Mouse (Mus musculus): Measurements from ENCODE around the gene Pdcd1lg2. TPM values are rescaled to one million over a fixed set of nuclear protein-coding genes. Genes with fewer than 3 reads are reported as not detected.

Pdcd1lg2 gene
- total and polyA plus RNA-seq, 2 experiments: 0.11 to 0.18 TPM

DNA sequence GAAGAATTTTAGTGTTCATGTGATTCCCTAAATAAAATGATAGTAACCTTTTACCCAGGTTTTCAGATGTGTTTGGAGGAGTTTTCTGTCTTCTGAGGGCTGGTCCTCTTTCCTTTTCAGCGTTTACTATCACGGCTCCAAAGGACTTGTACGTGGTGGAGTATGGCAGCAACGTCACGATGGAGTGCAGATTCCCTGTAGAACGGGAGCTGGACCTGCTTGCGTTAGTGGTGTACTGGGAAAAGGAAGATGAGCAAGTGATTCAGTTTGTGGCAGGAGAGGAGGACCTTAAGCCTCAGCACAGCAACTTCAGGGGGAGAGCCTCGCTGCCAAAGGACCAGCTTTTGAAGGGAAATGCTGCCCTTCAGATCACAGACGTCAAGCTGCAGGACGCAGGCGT lies 37.3 kb upstream of the Pdcd1lg2 start:
- Histone ChIP-seq H3K4me3 (ENCODE audit: insufficient read depth, low read depth, low read length) (no peak overlapping the region), H3K79me2 (ENCODE audit: control insufficient read depth, insufficient read depth, low read length) (no peaks in the 10 kb centered on the region), H3K27me3 (ENCODE audit: control insufficient read depth, insufficient read depth, low read length) (no peaks in the 10 kb centered on the region), H3K4me1 (ENCODE audit: control insufficient read depth, insufficient read depth, low read length) (peaks cover 8% of the 10 kb centered on the region), H3K27ac (replicated peaks; ENCODE audit: insufficient read depth, low read depth, low read length) (no peak overlapping the region), H3K9ac (ENCODE audit: low read depth, low read length) (no peak overlapping the region), H3K36me3 (ENCODE audit: control insufficient read depth, insufficient read depth, low read length) (no peaks in the 10 kb centered on the region; the same call in 1 of the 2 replicates)
- DNase-seq (ENCODE audit: extremely low read depth, low read depth, low spot score): no peak
- no peak for TF ChIP-seq CTCF (IDR thresholded peaks at IDR 0.05; ENCODE audit: low read depth, low read length)
- no peak for TF ChIP-seq POLR2A (IDR thresholded peaks at IDR 0.05; ENCODE audit: extremely low read depth, insufficient read depth, low read length)
- 78% methylated on average over 11 of the region's 11 CpGs for WGBS

DNA sequence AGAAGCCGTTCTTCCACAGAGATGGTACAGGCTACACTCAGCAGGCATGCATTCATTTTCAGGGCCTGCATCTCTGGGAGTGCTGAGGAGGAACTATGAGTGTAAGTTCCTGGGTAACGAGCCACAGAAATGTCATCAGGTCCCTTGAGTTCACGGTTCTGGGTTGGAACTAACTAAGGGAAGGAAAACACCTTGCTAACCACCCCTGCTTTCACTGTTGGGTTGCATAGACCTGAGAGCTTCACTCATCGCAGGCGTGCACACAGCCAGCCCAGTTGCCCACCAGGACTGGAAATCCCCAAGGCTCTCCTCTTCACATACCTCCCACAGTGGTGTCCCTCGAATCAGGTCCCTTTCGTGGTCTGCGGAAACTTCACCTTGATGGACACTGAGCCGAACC lies 35.8 kb upstream of the Pdcd1lg2 start:
- no peaks in the 10 kb centered on the region for H3K79me2 ChIP-seq (ENCODE audit: control insufficient read depth, insufficient read depth, low read length)
- no peak for DNase-seq (ENCODE audit: extremely low read depth, low read depth, low spot score)
- WGBS: 94% methylated on average over 9 of the region's 9 CpGs
- H3K9ac ChIP-seq (ENCODE audit: low read depth, low read length): no peak overlapping the region
- H3K27ac ChIP-seq (replicated peaks; ENCODE audit: insufficient read depth, low read depth, low read length): no peak overlapping the region
- peaks cover 7% of the 10 kb centered on the region for H3K4me1 ChIP-seq (ENCODE audit: control insufficient read depth, insufficient read depth, low read length)
- H3K4me3 ChIP-seq (ENCODE audit: insufficient read depth, low read depth, low read length): no peak overlapping the region
- no peaks in the 10 kb centered on the region; the same call in 1 of the 2 replicates for H3K36me3 ChIP-seq (ENCODE audit: control insufficient read depth, insufficient read depth, low read length)
- no peak for TF ChIP-seq CTCF (IDR thresholded peaks at IDR 0.05; ENCODE audit: low read depth, low read length)
- no peak for TF ChIP-seq POLR2A (IDR thresholded peaks at IDR 0.05; ENCODE audit: extremely low read depth, insufficient read depth, low read length)
- H3K27me3 ChIP-seq (ENCODE audit: control insufficient read depth, insufficient read depth, low read length): no peaks in the 10 kb centered on the region

DNA sequence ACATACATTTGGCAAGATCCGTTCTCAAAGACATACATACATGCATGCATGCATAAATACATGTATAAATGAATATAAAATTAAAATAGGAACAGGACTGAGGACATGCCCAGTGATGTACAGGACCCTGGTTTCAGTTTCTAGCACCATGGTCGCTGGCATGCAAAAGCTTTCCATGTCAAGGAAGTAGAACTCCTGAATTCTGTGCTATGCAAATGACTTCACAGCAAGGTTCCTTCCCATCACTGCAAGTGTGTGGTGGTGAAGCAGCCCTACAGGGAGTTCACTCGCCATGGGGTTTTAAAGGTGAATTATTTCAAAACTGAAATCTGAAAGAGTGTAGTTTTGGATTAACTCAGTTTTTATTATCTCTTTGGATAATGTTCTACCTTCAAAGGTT lies 34.3 kb upstream of the Pdcd1lg2 start:
- Histone ChIP-seq H3K27ac (replicated peaks; ENCODE audit: insufficient read depth, low read depth, low read length) (no peak overlapping the region), H3K9ac (ENCODE audit: low read depth, low read length) (no peak overlapping the region), H3K4me3 (ENCODE audit: insufficient read depth, low read depth, low read length) (no peak overlapping the region), H3K79me2 (ENCODE audit: control insufficient read depth, insufficient read depth, low read length) (no peaks in the 10 kb centered on the region), H3K27me3 (ENCODE audit: control insufficient read depth, insufficient read depth, low read length) (no peaks in the 10 kb centered on the region), H3K4me1 (ENCODE audit: control insufficient read depth, insufficient read depth, low read length) (peaks cover 5% of the 10 kb centered on the region), H3K36me3 (ENCODE audit: control insufficient read depth, insufficient read depth, low read length) (no peaks in the 10 kb centered on the region; the same call in 1 of the 2 replicates)
- whole genome bisulfite sequencing: 88% methylated on average over 3 of the region's 3 CpGs
- TF ChIP-seq CTCF (IDR thresholded peaks at IDR 0.05; ENCODE audit: low read depth, low read length) (no peak), POLR2A (IDR thresholded peaks at IDR 0.05; ENCODE audit: extremely low read depth, insufficient read depth, low read length) (no peak)
- DNase-seq (ENCODE audit: extremely low read depth, low read depth, low spot score): no peak

DNA sequence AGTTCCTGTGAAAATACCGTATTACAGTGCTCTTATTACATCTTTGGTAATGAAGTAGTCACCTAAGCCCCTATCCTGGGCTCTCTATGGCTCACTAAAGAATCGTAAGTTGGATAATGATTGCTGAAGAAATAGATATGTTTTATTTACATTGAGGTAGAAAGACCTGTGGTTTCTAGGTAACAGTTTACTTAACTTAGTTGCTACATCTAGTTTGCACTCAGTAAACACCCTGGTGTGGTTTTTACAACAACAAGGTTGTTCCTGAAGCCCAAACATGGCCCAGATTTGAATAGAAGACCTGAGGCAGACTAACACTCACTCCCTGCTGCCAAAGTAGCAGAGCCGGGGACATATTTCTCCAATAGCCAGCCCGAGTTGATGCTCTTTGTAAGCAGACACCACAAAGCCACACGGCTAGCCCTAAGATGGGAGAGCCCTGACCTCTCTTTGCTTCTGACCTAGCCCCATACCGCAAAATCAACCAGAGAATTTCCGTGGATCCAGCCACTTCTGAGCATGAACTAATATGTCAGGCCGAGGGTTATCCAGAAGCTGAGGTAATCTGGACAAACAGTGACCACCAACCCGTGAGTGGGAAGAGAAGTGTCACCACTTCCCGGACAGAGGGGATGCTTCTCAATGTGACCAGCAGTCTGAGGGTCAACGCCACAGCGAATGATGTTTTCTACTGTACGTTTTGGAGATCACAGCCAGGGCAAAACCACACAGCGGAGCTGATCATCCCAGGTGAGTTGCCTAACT lies 30.7 kb upstream of the Pdcd1lg2 start:
- Histone ChIP-seq H3K79me2 (ENCODE audit: control insufficient read depth, insufficient read depth, low read length) (no peaks in the 10 kb centered on the region), H3K27ac (replicated peaks; ENCODE audit: insufficient read depth, low read depth, low read length) (no peak overlapping the region), H3K4me3 (ENCODE audit: insufficient read depth, low read depth, low read length) (no peak overlapping the region), H3K4me1 (ENCODE audit: control insufficient read depth, insufficient read depth, low read length) (no peaks in the 10 kb centered on the region), H3K9ac (ENCODE audit: low read depth, low read length) (no peak overlapping the region), H3K27me3 (ENCODE audit: control insufficient read depth, insufficient read depth, low read length) (no peaks in the 10 kb centered on the region), H3K36me3 (ENCODE audit: control insufficient read depth, insufficient read depth, low read length) (no peaks in the 10 kb centered on the region; the same call in 1 of the 2 replicates)
- TF ChIP-seq CTCF (IDR thresholded peaks at IDR 0.05; ENCODE audit: low read depth, low read length): no peak
- TF ChIP-seq POLR2A (IDR thresholded peaks at IDR 0.05; ENCODE audit: extremely low read depth, insufficient read depth, low read length): no peak
- WGBS: 33% methylated on average over 14 of the region's 14 CpGs
- peak; percentile 30 for DNase-seq (ENCODE audit: extremely low read depth, low read depth, low spot score)

DNA sequence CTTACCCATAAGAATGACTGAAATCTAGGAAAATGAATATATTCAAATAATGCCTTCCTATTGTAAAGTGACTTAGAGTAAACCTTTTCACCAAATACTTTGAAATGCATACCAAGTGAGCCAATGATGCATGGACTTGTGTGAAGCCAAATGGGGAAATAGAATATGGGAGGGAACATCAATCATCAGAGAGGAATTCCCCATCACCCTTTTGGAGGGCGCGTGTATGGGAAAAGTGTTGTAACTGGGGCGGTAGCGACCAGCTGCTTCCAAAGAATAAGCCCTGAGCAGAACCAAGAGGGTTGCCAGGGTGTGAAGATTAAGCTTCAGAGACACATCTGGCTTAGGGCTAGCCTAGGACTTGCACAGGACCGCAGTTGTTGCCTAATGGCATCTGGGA lies 27.4 kb upstream of the Pdcd1lg2 start:
- Histone ChIP-seq H3K9ac (ENCODE audit: low read depth, low read length) (no peak overlapping the region), H3K4me3 (ENCODE audit: insufficient read depth, low read depth, low read length) (no peak overlapping the region), H3K27ac (replicated peaks; ENCODE audit: insufficient read depth, low read depth, low read length) (no peak overlapping the region), H3K4me1 (ENCODE audit: control insufficient read depth, insufficient read depth, low read length) (no peaks in the 10 kb centered on the region), H3K27me3 (ENCODE audit: control insufficient read depth, insufficient read depth, low read length) (no peaks in the 10 kb centered on the region), H3K79me2 (ENCODE audit: control insufficient read depth, insufficient read depth, low read length) (no peaks in the 10 kb centered on the region), H3K36me3 (ENCODE audit: control insufficient read depth, insufficient read depth, low read length) (no peaks in the 10 kb centered on the region)
- DNase-seq (ENCODE audit: extremely low read depth, low read depth, low spot score): no peak
- WGBS: 93% methylated on average over 5 of the region's 5 CpGs
- no peak for TF ChIP-seq CTCF (IDR thresholded peaks at IDR 0.05; ENCODE audit: low read depth, low read length)
- no peak for TF ChIP-seq POLR2A (IDR thresholded peaks at IDR 0.05; ENCODE audit: extremely low read depth, insufficient read depth, low read length)

DNA sequence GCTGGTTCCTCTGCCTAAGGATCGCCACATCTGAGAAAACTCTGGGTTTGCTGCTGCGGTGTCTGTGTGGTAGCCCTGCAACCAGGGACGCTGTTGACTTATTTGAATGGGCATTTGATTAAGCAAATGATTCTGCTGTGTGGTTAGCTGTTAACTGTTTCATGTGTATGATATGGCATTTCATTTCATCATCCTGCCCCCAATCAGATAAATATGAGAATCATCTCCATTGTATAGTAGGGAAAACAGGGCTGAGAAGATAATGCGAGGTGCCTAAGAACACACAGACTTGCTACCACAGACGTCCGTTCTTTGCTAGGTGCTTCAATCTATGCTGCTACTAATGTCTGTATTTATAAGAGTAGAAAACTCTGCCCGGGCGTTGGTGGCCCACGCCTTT lies 26.3 kb upstream of the Pdcd1lg2 start:
- H3K27ac ChIP-seq (replicated peaks; ENCODE audit: insufficient read depth, low read depth, low read length): no peak overlapping the region
- TF ChIP-seq POLR2A (IDR thresholded peaks at IDR 0.05; ENCODE audit: extremely low read depth, insufficient read depth, low read length): no peak
- no peak for TF ChIP-seq CTCF (IDR thresholded peaks at IDR 0.05; ENCODE audit: low read depth, low read length)
- WGBS: 91% methylated on average over 9 of the region's 9 CpGs

More for the DNA sequence above, 26.3 kb upstream of the Pdcd1lg2 start:
- DNase-seq (ENCODE audit: extremely low read depth, low read depth, low spot score): no peak
- no peaks in the 10 kb centered on the region for H3K27me3 ChIP-seq (ENCODE audit: control insufficient read depth, insufficient read depth, low read length)
- H3K36me3 ChIP-seq (ENCODE audit: control insufficient read depth, insufficient read depth, low read length): no peaks in the 10 kb centered on the region
- H3K4me3 ChIP-seq (ENCODE audit: insufficient read depth, low read depth, low read length): no peak overlapping the region
- H3K4me1 ChIP-seq (ENCODE audit: control insufficient read depth, insufficient read depth, low read length): no peaks in the 10 kb centered on the region
- no peaks in the 10 kb centered on the region for H3K79me2 ChIP-seq (ENCODE audit: control insufficient read depth, insufficient read depth, low read length)
- no peak overlapping the region for H3K9ac ChIP-seq (ENCODE audit: low read depth, low read length)
